Mouse (Mus musculus) liver, postnatal 0 days (tissue): ENCODE data around the gene Map7.

Experiments used
- CTCF ChIP-seq: sonication (generic); IDR thresholded peaks from 2 replicates; pipeline ENCODE4 v1.5.1; 2016; ENCODE audit warnings: antibody characterized with exemption, low read depth
- EP300 ChIP-seq: IDR thresholded peaks from 2 replicates; pipeline ENCODE4 v1.6.1; 2016; ENCODE audit warnings: antibody characterized with exemption, low read depth, mild to moderate bottlenecking

GRCm38 (mm10) chr10:20149121-20149834 lies 1.0 kb downstream of the Map7 start:
- TF ChIP-seq CTCF, result no peak
- TF ChIP-seq EP300, result no peak
